Mouse (Mus musculus) CD4-positive naive resting alpha-beta T cell, adult 76 days (primary cell): ENCODE data around the gene Gsn. TPM values are rescaled to one million over a fixed set of nuclear protein-coding genes. Genes with fewer than 3 reads are reported as not detected.

Experiments
- total RNA-seq: library from RNA; stranded (reverse); gene quantifications from one replicate; pipeline ENCODE4 v1.2.4, GENCODE M21; 2023

Gsn gene
- total RNA-seq, result 22.5 TPM

GRCm38 (mm10) chr2:35255885-35256833 is at the start of gene Gsn:
Gene Gsn (plus strand): TSS chr2:35256380.

GRCm38 (mm10) chr2:35336388-35337280 is 80.5 kb downstream of the Gsn start, which contains the start of gene Stom:
Gene Stom (minus strand): TSS chr2:35336976.

Other genes starting within 250 kb of the Gsn start
- gene Hc, start 194.9 kb upstream of the Gsn start, total RNA-seq, result not detected
- gene AI182371, start 154.8 kb upstream of the Gsn start, total RNA-seq, result 0.59 TPM
- gene Cntrl, start 146.9 kb upstream of the Gsn start, total RNA-seq, result 108 TPM
- gene Rab14, start 55.3 kb upstream of the Gsn start, total RNA-seq, result 210 TPM
- 4.4 TPM for gene Stom, start 80.6 kb downstream of the Gsn start, total RNA-seq
- not detected for gene 4930568D16Rik, start 111.3 kb downstream of the Gsn start, total RNA-seq
- not detected for gene 4930402F06Rik, start 140.8 kb downstream of the Gsn start, total RNA-seq
- gene Ggta1, start 206.9 kb downstream of the Gsn start, total RNA-seq, result 13.3 TPM